Mouse (Mus musculus): ENCODE data around the gene Ppp1r1b. TPM values are rescaled to one million over a fixed set of nuclear protein-coding genes. Genes with fewer than 3 reads are reported as not detected.
"Not testable (repeated sequence)": the region's sequence is repeated elsewhere in the genome, so short reads cannot be mapped to it uniquely, and the experiment has no call there.

Gene Ppp1r1b
- total and polyA plus RNA-seq, 3 experiments: 2.6 to 16.2 (median 5.3) TPM

GRCm38 (mm10) chr11:98376756-98377155 lies 28.6 kb downstream of the Ppp1r1b start:
- peaks cover 8% of the 10 kb centered on the region; the same call in 1 of the 2 replicates for H3K4me1 ChIP-seq (ENCODE audit: control insufficient read depth, insufficient read depth, low read length)
- no peaks in the 10 kb centered on the region for H3K27me3 ChIP-seq (ENCODE audit: control insufficient read depth, insufficient read depth, low read length)
- intact Hi-C loops (cut with DNase I): no loop called here
- no peaks in the 10 kb centered on the region for H3K79me2 ChIP-seq (replicated peaks; ENCODE audit: control insufficient read depth, insufficient read depth, low read length)
- H3K36me3 ChIP-seq (ENCODE audit: control insufficient read depth, insufficient read depth, low read length): no peaks in the 10 kb centered on the region
- DNase-seq: no peak
- TF ChIP-seq EP300 (IDR thresholded peaks at IDR 0.05; ENCODE audit: insufficient read depth, low read depth, low read length) (no peak), POLR2A (IDR thresholded peaks at IDR 0.05; ENCODE audit: insufficient read depth, low read depth, low read length) (no peak), CTCF (IDR thresholded peaks at IDR 0.05) (no peak)
- 71% methylated on average over 5 of the region's 5 CpGs for WGBS
- H3K4me3 ChIP-seq: no peak overlapping the region
- peak overlapping the region; percentile 86 for H3K27ac ChIP-seq
- no peak overlapping the region for H3K9ac ChIP-seq (ENCODE audit: low read depth, low read length)

- Histone ChIP-seq H3K36me3 (ENCODE audit: control insufficient read depth, insufficient read depth, low read length) (no peaks in the 10 kb centered on the region), H3K79me2 (replicated peaks; ENCODE audit: control insufficient read depth, insufficient read depth, low read length) (no peaks in the 10 kb centered on the region), H3K9ac (ENCODE audit: low read depth, low read length) (peak overlapping the region; percentile 22; the same call in 1 of the 2 replicates), H3K4me1 (ENCODE audit: control insufficient read depth, insufficient read depth, low read length) (peaks cover 8% of the 10 kb centered on the region; the same call in 1 of the 2 replicates), H3K27ac (peak overlapping the region; percentile 86), H3K4me3 (no peak overlapping the region), H3K27me3 (ENCODE audit: control insufficient read depth, insufficient read depth, low read length) (no peaks in the 10 kb centered on the region)
- intact Hi-C loops (cut with DNase I): loop anchor here (2.0 kb wide), 1 partner anchor 17 kb away; no protein-coding TSS in a partner anchor
- WGBS: 51% methylated on average over 11 of the region's 11 CpGs
- no peak for TF ChIP-seq CTCF (IDR thresholded peaks at IDR 0.05)
- TF ChIP-seq POLR2A (IDR thresholded peaks at IDR 0.05; ENCODE audit: insufficient read depth, low read depth, low read length): peak; percentile 15; the same call in 1 of the 2 replicates
- TF ChIP-seq EP300 (IDR thresholded peaks at IDR 0.05; ENCODE audit: insufficient read depth, low read depth, low read length): peak; percentile 95
- DNase-seq: peak; percentile 57 to 87
These were observed 29.6 kb downstream of the Ppp1r1b start for GRCm38 (mm10) chr11:98377787-98378186.

- 0 out of 2 replicates have a peak overlapping the region, but pooled peaks have one; percentile 5 for H3K9ac ChIP-seq (ENCODE audit: low read depth, low read length)
- H3K79me2 ChIP-seq (replicated peaks; ENCODE audit: control insufficient read depth, insufficient read depth, low read length): no peaks in the 10 kb centered on the region
- peak overlapping the region; percentile 83 for H3K27ac ChIP-seq
- intact Hi-C loops (cut with DNase I): loop anchor here (2.0 kb wide), 1 partner anchor 15 kb away; no protein-coding TSS in a partner anchor
- DNase-seq: peak; percentile 47 to 76
- peaks cover 8% of the 10 kb centered on the region; the same call in 1 of the 2 replicates for H3K4me1 ChIP-seq (ENCODE audit: control insufficient read depth, insufficient read depth, low read length)
- 66% methylated on average over 7 of the region's 7 CpGs for WGBS
- H3K4me3 ChIP-seq: no peak overlapping the region
- no peaks in the 10 kb centered on the region for H3K27me3 ChIP-seq (ENCODE audit: control insufficient read depth, insufficient read depth, low read length)
- TF ChIP-seq CTCF (IDR thresholded peaks at IDR 0.05): no peak
- TF ChIP-seq EP300 (IDR thresholded peaks at IDR 0.05; ENCODE audit: insufficient read depth, low read depth, low read length): peak; percentile 93
- TF ChIP-seq POLR2A (IDR thresholded peaks at IDR 0.05; ENCODE audit: insufficient read depth, low read depth, low read length): no peak
- no peaks in the 10 kb centered on the region for H3K36me3 ChIP-seq (ENCODE audit: control insufficient read depth, insufficient read depth, low read length)
These were observed 31.2 kb downstream of the Ppp1r1b start for GRCm38 (mm10) chr11:98379379-98379778.

- 62% methylated on average over 6 of the region's 6 CpGs for WGBS
- Histone ChIP-seq H3K79me2 (replicated peaks; ENCODE audit: control insufficient read depth, insufficient read depth, low read length) (no peaks in the 10 kb centered on the region), H3K4me3 (no peak overlapping the region), H3K9ac (ENCODE audit: low read depth, low read length) (no peak overlapping the region), H3K27ac (peak overlapping the region; percentile 83), H3K4me1 (ENCODE audit: control insufficient read depth, insufficient read depth, low read length) (peaks cover 8% of the 10 kb centered on the region; the same call in 1 of the 2 replicates), H3K27me3 (ENCODE audit: control insufficient read depth, insufficient read depth, low read length) (no peaks in the 10 kb centered on the region), H3K36me3 (ENCODE audit: control insufficient read depth, insufficient read depth, low read length) (no peaks in the 10 kb centered on the region)
- intact Hi-C loops (cut with DNase I): no loop called here
- TF ChIP-seq EP300 (IDR thresholded peaks at IDR 0.05; ENCODE audit: insufficient read depth, low read depth, low read length) (peak; percentile 82), POLR2A (IDR thresholded peaks at IDR 0.05; ENCODE audit: insufficient read depth, low read depth, low read length) (no peak), CTCF (IDR thresholded peaks at IDR 0.05) (no peak)
- DNase-seq: peak; percentile 41 to 62
These were observed 31.9 kb downstream of the Ppp1r1b start for GRCm38 (mm10) chr11:98380106-98380505.

- Histone ChIP-seq H3K27me3 (ENCODE audit: control insufficient read depth, insufficient read depth, low read length) (no peaks in the 10 kb centered on the region; the same call in 1 of the 2 replicates), H3K27ac (no peak overlapping the region), H3K36me3 (ENCODE audit: control insufficient read depth, insufficient read depth, low read length) (no peaks in the 10 kb centered on the region), H3K4me1 (ENCODE audit: control insufficient read depth, insufficient read depth, low read length) (peaks cover 4% of the 10 kb centered on the region; the same call in 1 of the 2 replicates), H3K79me2 (replicated peaks; ENCODE audit: control insufficient read depth, insufficient read depth, low read length) (no peaks in the 10 kb centered on the region), H3K4me3 (no peak overlapping the region), H3K9ac (ENCODE audit: low read depth, low read length) (no peak overlapping the region)
- intact Hi-C loops (cut with DNase I): no loop called here
- peak in 1 of 2 experiments; percentile 19 for DNase-seq
- TF ChIP-seq EP300 (IDR thresholded peaks at IDR 0.05; ENCODE audit: insufficient read depth, low read depth, low read length) (no peak), CTCF (IDR thresholded peaks at IDR 0.05) (no peak), POLR2A (IDR thresholded peaks at IDR 0.05; ENCODE audit: insufficient read depth, low read depth, low read length) (no peak)
- 91% methylated on average over 2 of the region's 2 CpGs for WGBS
These were observed 33.4 kb downstream of the Ppp1r1b start for GRCm38 (mm10) chr11:98381651-98382050.

GRCm38 (mm10) chr11:98382405-98382804 lies 34.2 kb downstream of the Ppp1r1b start:
- DNase-seq; H3K4me1 ChIP-seq (ENCODE audit: control insufficient read depth, insufficient read depth, low read length); intact Hi-C loops (cut with DNase I); H3K27me3 ChIP-seq (ENCODE audit: control insufficient read depth, insufficient read depth, low read length); H3K36me3 ChIP-seq (ENCODE audit: control insufficient read depth, insufficient read depth, low read length); H3K79me2 ChIP-seq (replicated peaks; ENCODE audit: control insufficient read depth, insufficient read depth, low read length); H3K4me3 ChIP-seq; H3K9ac ChIP-seq (ENCODE audit: low read depth, low read length): not testable (repeated sequence)
- peak; percentile 43 for TF ChIP-seq CTCF (IDR thresholded peaks at IDR 0.05)
- 32% methylated on average over 2 of the region's 2 CpGs for WGBS
- peak overlapping the region; percentile 95 for H3K27ac ChIP-seq

Data from heart, adult 2 months (tissue).